Mouse (Mus musculus): ENCODE measurements at regions not wholly inside any gene's neighbourhood (a gene's known extent, or its start where the extent isn't known, plus 50 kb on each side); places are given as distances from the start of the nearest gene placed in this dataset.

DNA sequence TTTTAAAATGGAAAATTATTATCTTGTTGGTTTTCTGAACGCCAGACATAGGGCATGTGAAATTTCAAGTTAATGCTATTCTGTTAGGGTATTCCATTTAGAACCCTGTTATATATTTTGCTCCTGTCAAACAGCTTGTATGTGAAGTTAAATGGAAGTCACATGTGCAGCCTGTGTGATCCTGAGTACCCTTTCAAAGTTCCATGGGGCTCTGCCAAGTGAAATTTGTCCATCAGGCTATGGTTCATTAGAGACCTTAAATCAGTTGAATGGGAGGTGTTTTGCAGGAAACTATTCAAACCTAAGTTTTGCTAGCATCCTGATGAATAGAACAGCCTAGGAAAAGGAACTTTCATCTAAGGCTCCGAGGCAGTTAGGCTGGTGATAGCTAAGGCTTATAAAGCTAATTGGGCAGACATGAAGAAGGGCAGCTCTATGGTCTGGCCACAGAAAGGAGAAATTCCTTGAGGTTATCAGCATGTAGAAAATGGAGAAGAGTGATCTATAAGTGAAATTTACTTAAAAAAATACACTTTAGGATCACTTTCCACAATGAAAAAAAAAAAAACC, 1180.2 kb upstream of the Zeb2 start:
- TF ChIP-seq CTCF (IDR thresholded peaks at IDR 0.05; ENCODE audit: extremely low read depth, insufficient read depth, insufficient read length, insufficient replicate concordance), result no peak
- no peak for TF ChIP-seq POLR2A (IDR thresholded peaks at IDR 0.05; ENCODE audit: low read depth, low read length)
